Mouse (Mus musculus): ENCODE results near the gene Ifitm1. TPM values are rescaled to one million over a fixed set of nuclear protein-coding genes. Genes with fewer than 3 reads are reported as not detected.

Ifitm1 gene
- total and polyA plus RNA-seq, 3 experiments = 0.23 TPM; not detected in 2

- H3K27ac ChIP-seq (ENCODE audit: control insufficient read depth, low read depth, low read length) = no peak overlapping the region
- peaks cover 8 to 26% of the 10 kb centered on the region in 2 experiments for H3K4me1 ChIP-seq (ENCODE audit: control insufficient read depth in 1 of 2, insufficient read depth in 2 of 2, low read length in 2 of 2)
- no peak overlapping the region for H3K4me3 ChIP-seq (ENCODE audit: control insufficient read depth in 1 of 2, insufficient read depth in 1 of 2, low read depth in 2 of 2, low read length in 2 of 2)
- peaks cover 1% of the 10 kb centered on the region; the same call in 1 of the 2 replicates for H3K79me2 ChIP-seq (ENCODE audit: control insufficient read depth, insufficient read depth, low read length, poor library complexity)
- no peak overlapping the region for H3K9ac ChIP-seq (ENCODE audit: control insufficient read depth, low read depth, low read length, poor library complexity, severe bottlenecking)
- no peak for DNase-seq (ENCODE audit: low read depth, low spot score)
- no peaks in the 10 kb centered on the region for H3K27me3 ChIP-seq (ENCODE audit: control insufficient read depth in 1 of 2, insufficient read depth in 2 of 2, low read length in 2 of 2)
- TF ChIP-seq SMC3 (IDR thresholded peaks at IDR 0.05; ENCODE audit: low read depth, low read length) (no peak), TCF12 (IDR thresholded peaks at IDR 0.05; ENCODE audit: low read depth, low read length) (no peak), KAT2A (conservative IDR thresholded peaks at IDR 0.05; ENCODE audit: low read depth, low read length) (no peak), TAL1 (IDR thresholded peaks at IDR 0.05; ENCODE audit: low read length) (no peak), RAD21 (IDR thresholded peaks at IDR 0.05; ENCODE audit: low read depth, low read length) (no peak), MEF2A (IDR thresholded peaks at IDR 0.05; ENCODE audit: extremely low read depth, insufficient replicate concordance, low read depth, low read length, poor library complexity, severe bottlenecking) (no peak), ZMIZ1 (IDR thresholded peaks at IDR 0.05; ENCODE audit: low read depth, low read length) (no peak), MYB (IDR thresholded peaks at IDR 0.05; ENCODE audit: low read depth, low read length) (no peak), CHD2 (IDR thresholded peaks at IDR 0.05; ENCODE audit: low read length) (no peak), NELFE (IDR thresholded peaks at IDR 0.05; ENCODE audit: low read depth, low read length) (no peak), GABPA (IDR thresholded peaks at IDR 0.05; ENCODE audit: low read depth, low read length) (no peak), CHD1 (IDR thresholded peaks at IDR 0.05; ENCODE audit: low read depth, low read length) (no peak), ELF1 (IDR thresholded peaks at IDR 0.05; ENCODE audit: low read depth, low read length) (no peak), JUND (IDR thresholded peaks at IDR 0.05; ENCODE audit: low read depth, low read length) (no peak), E2F4 (IDR thresholded peaks at IDR 0.05; ENCODE audit: borderline replicate concordance, low read depth, low read length) (no peak), POLR2AphosphoS2 (IDR thresholded peaks at IDR 0.05; ENCODE audit: low read length) (no peak), USF2 (IDR thresholded peaks at IDR 0.05; ENCODE audit: borderline replicate concordance in 1 of 2, insufficient read depth in 1 of 2, low read depth in 1 of 2, low read length in 2 of 2) (no peak), CTCF (IDR thresholded peaks at IDR 0.05 in 2 of 3, conservative IDR thresholded peaks at IDR 0.05 in 1 of 3; ENCODE audit: control insufficient read depth in 1 of 3, insufficient read depth in 1 of 3, low read depth in 2 of 3, low read length in 3 of 3, poor library complexity in 1 of 3, severe bottlenecking in 1 of 3) (no peak)
- peaks cover 0 to 17% of the 10 kb centered on the region in 2 experiments; a peak in 2 of 4 replicates for H3K36me3 ChIP-seq (ENCODE audit: control insufficient read depth in 1 of 2, insufficient read depth in 2 of 2, low read length in 2 of 2)
- no peaks in the 10 kb centered on the region for H3K9me3 ChIP-seq (replicated peaks; ENCODE audit: insufficient read depth, low read length)
Measured at GRCm38 (mm10) chr7:140944236-140944635, 22.8 kb upstream of the Ifitm1 start.

GRCm38 (mm10) chr7:140945247-140945646, 21.8 kb upstream of the Ifitm1 start:
- DNase-seq (ENCODE audit: low read depth, low spot score) = no peak
- Histone ChIP-seq H3K79me2 (ENCODE audit: control insufficient read depth, insufficient read depth, low read length, poor library complexity) (peaks cover 1% of the 10 kb centered on the region; the same call in 1 of the 2 replicates), H3K27me3 (ENCODE audit: control insufficient read depth in 1 of 2, insufficient read depth in 2 of 2, low read length in 2 of 2) (no peaks in the 10 kb centered on the region), H3K9ac (ENCODE audit: control insufficient read depth, low read depth, low read length, poor library complexity, severe bottlenecking) (no peak overlapping the region), H3K9me3 (replicated peaks; ENCODE audit: insufficient read depth, low read length) (no peaks in the 10 kb centered on the region), H3K4me3 (ENCODE audit: control insufficient read depth in 1 of 2, insufficient read depth in 1 of 2, low read depth in 2 of 2, low read length in 2 of 2) (no peak overlapping the region), H3K4me1 (ENCODE audit: control insufficient read depth in 1 of 2, insufficient read depth in 2 of 2, low read length in 2 of 2) (peaks cover 8 to 26% of the 10 kb centered on the region in 2 experiments), H3K36me3 (ENCODE audit: control insufficient read depth in 1 of 2, insufficient read depth in 2 of 2, low read length in 2 of 2) (peaks cover 0 to 17% of the 10 kb centered on the region in 2 experiments; a peak in 2 of 4 replicates), H3K27ac (ENCODE audit: control insufficient read depth, low read depth, low read length) (no peak overlapping the region)
- no peak for TF ChIP-seq USF1 (IDR thresholded peaks at IDR 0.05; ENCODE audit: low read depth, low read length)
- no peak for TF ChIP-seq TBP (IDR thresholded peaks at IDR 0.05; ENCODE audit: low read depth, low read length)
- no peak for TF ChIP-seq TCF12 (IDR thresholded peaks at IDR 0.05; ENCODE audit: low read depth, low read length)
- TF ChIP-seq RCOR1 (IDR thresholded peaks at IDR 0.05; ENCODE audit: low read depth, low read length) = no peak
- no peak for TF ChIP-seq MYB (IDR thresholded peaks at IDR 0.05; ENCODE audit: low read depth, low read length)
- no peak for TF ChIP-seq ZNF384 (IDR thresholded peaks at IDR 0.05; ENCODE audit: low read depth, low read length)
- TF ChIP-seq RAD21 (IDR thresholded peaks at IDR 0.05; ENCODE audit: low read depth, low read length) = no peak
- TF ChIP-seq MYC (IDR thresholded peaks at IDR 0.05; ENCODE audit: low read depth, low read length) = no peak
- TF ChIP-seq E2F4 (IDR thresholded peaks at IDR 0.05; ENCODE audit: borderline replicate concordance, low read depth, low read length) = no peak
- no peak for TF ChIP-seq NELFE (IDR thresholded peaks at IDR 0.05; ENCODE audit: low read depth, low read length)
- TF ChIP-seq MAZ (IDR thresholded peaks at IDR 0.05; ENCODE audit: low read depth, low read length) = no peak
- TF ChIP-seq ZC3H11A (IDR thresholded peaks at IDR 0.05; ENCODE audit: low read depth, low read length) = no peak
- no peak for TF ChIP-seq CHD2 (IDR thresholded peaks at IDR 0.05; ENCODE audit: low read length)
- TF ChIP-seq CTCF (IDR thresholded peaks at IDR 0.05 in 2 of 3, conservative IDR thresholded peaks at IDR 0.05 in 1 of 3; ENCODE audit: control insufficient read depth in 1 of 3, insufficient read depth in 1 of 3, low read depth in 2 of 3, low read length in 3 of 3, poor library complexity in 1 of 3, severe bottlenecking in 1 of 3) = no peak
- TF ChIP-seq EP300 (IDR thresholded peaks at IDR 0.05; ENCODE audit: low read depth in 1 of 2, low read length in 2 of 2) = no peak
